Mouse (Mus musculus) mouse trophoblast stem cell (cell line): ENCODE data around the gene Chaf1a.

Experiments
- in situ Hi-C, 2 experiments: fragments of 300-500 bp; cut with MseI, MboI; formaldehyde crosslinking; loops; 2 replicates in 1 of 2; 3 replicates in 1 of 2; pipeline ENCODE4 v1.15.1; 2025

The Chaf1a gene

GRCm38 (mm10) chr17:56040030-56040856 lies at the start of gene Chaf1a:
Gene Chaf1a (plus strand): TSS chr17:56040439.
- in situ Hi-C loops = no loop called here

GRCm38 (mm10) chr17:55996007-55996406 lies 44.2 kb upstream of the Chaf1a start:
- in situ Hi-C loops = no loop called here

- in situ Hi-C loops = no loop called here
Observed at GRCm38 (mm10) chr17:55999794-56000499, 40.3 kb upstream of the Chaf1a start.

- in situ Hi-C loops = no loop called here
Observed at GRCm38 (mm10) chr17:56003000-56003399, 37.2 kb upstream of the Chaf1a start.

GRCm38 (mm10) chr17:56005415-56006061 lies 34.7 kb upstream of the Chaf1a start, which contains the start of the genes Stap2 and Mpnd:
Gene Stap2 (minus strand): TSS chr17:56005584.
Gene Mpnd (plus strand): TSS chr17:56005711.
- in situ Hi-C loops = no loop called here

- in situ Hi-C loops = no loop called here
Observed at GRCm38 (mm10) chr17:56006956-56007355, 33.3 kb upstream of the Chaf1a start.

- in situ Hi-C loops = no loop called here
Observed at GRCm38 (mm10) chr17:56007444-56008355, 32.5 kb upstream of the Chaf1a start.

GRCm38 (mm10) chr17:56008356-56009087 lies 31.7 kb upstream of the Chaf1a start:
- in situ Hi-C loops = no loop called here

GRCm38 (mm10) chr17:56009088-56009961 lies 30.9 kb upstream of the Chaf1a start:
- in situ Hi-C loops = no loop called here

GRCm38 (mm10) chr17:56009962-56010240 lies 30.3 kb upstream of the Chaf1a start:
- in situ Hi-C loops = loop anchor here in 1 of 2 experiments (10.0 kb wide), 1 partner anchor 45 kb away; no protein-coding TSS in a partner anchor

GRCm38 (mm10) chr17:56010255-56010654 lies 30.0 kb upstream of the Chaf1a start:
- in situ Hi-C loops = loop anchor here in 1 of 2 experiments (10.0 kb wide), 1 partner anchor 45 kb away; no protein-coding TSS in a partner anchor

- in situ Hi-C loops = loop anchor here in 1 of 2 experiments (10.0 kb wide), 1 partner anchor 46 kb away; no protein-coding TSS in a partner anchor
Observed at GRCm38 (mm10) chr17:56010681-56011080, 29.6 kb upstream of the Chaf1a start.

- in situ Hi-C loops = loop anchor here in 1 of 2 experiments (10.0 kb wide), 1 partner anchor 47 kb away; no protein-coding TSS in a partner anchor
Observed at GRCm38 (mm10) chr17:56011441-56011840, 28.8 kb upstream of the Chaf1a start.

GRCm38 (mm10) chr17:56015293-56015692 lies 24.9 kb upstream of the Chaf1a start:
- in situ Hi-C loops = loop anchor here (5.0 to 10.0 kb wide), 2 partner anchors 43 to 50 kb away; partner anchors contain the start of gene Shd (in 1 of the 2)

- in situ Hi-C loops = loop anchor here (5.0 to 10.0 kb wide), 2 partner anchors 44 to 52 kb away; partner anchors contain the start of gene Shd (in 1 of the 2)
Observed at GRCm38 (mm10) chr17:56016382-56016781, 23.9 kb upstream of the Chaf1a start.

GRCm38 (mm10) chr17:56016793-56017785 lies 23.1 kb upstream of the Chaf1a start:
- in situ Hi-C loops = loop anchor here (5.0 to 10.0 kb wide), 2 partner anchors 45 to 52 kb away; partner anchors contain the start of gene Shd (in 1 of the 2)

- in situ Hi-C loops = loop anchor here (5.0 to 10.0 kb wide), 2 partner anchors 46 to 53 kb away; partner anchors contain the start of gene Shd (in 1 of the 2)
Observed at GRCm38 (mm10) chr17:56017848-56018247, 22.4 kb upstream of the Chaf1a start.
